Mouse (Mus musculus) embryo, embryonic 10 days (tissue): ENCODE data around the gene Aqp5.

Experiments used
- DNase-seq: peaks from one replicate; pipeline ENCODE4 v3.0.0-alpha.2; 2015; ENCODE audit warnings: low spot score

The Aqp5 gene

GRCm38 (mm10) chr15:99590429-99591084 is at the start of gene Aqp5:
Aqp5 (plus strand) TSS chr15:99590782.
- peak; percentile 54 for DNase-seq

- no peak for DNase-seq
Observed at GRCm38 (mm10) chr15:99544047-99544446, 46.5 kb upstream of the Aqp5 start.

- peak; percentile 45 for DNase-seq
Observed at GRCm38 (mm10) chr15:99546596-99546995, 44.0 kb upstream of the Aqp5 start.

- no peak for DNase-seq
Observed at GRCm38 (mm10) chr15:99547732-99548131, 42.9 kb upstream of the Aqp5 start.

- DNase-seq, result no peak
Observed at GRCm38 (mm10) chr15:99549901-99550300, 40.7 kb upstream of the Aqp5 start.

GRCm38 (mm10) chr15:99553767-99554166 is 36.8 kb upstream of the Aqp5 start:
- DNase-seq, result no peak

- no peak for DNase-seq
Observed at GRCm38 (mm10) chr15:99558947-99559346, 31.6 kb upstream of the Aqp5 start.

GRCm38 (mm10) chr15:99560246-99560645 is 30.3 kb upstream of the Aqp5 start:
- no peak for DNase-seq

- DNase-seq, result no peak
Observed at GRCm38 (mm10) chr15:99567371-99567770, 23.2 kb upstream of the Aqp5 start.

- DNase-seq, result no peak
Observed at GRCm38 (mm10) chr15:99568682-99569081, 21.9 kb upstream of the Aqp5 start.

- DNase-seq, result no peak
Observed at GRCm38 (mm10) chr15:99569123-99569522, 21.5 kb upstream of the Aqp5 start.

GRCm38 (mm10) chr15:99578802-99579485 is 11.6 kb upstream of the Aqp5 start, which contains the start of gene Aqp2:
Aqp2 (plus strand) TSS chr15:99579055.
- DNase-seq, result no peak

- DNase-seq, result peak; percentile 72
Observed at GRCm38 (mm10) chr15:99583463-99584344, 6.9 kb upstream of the Aqp5 start.

- DNase-seq, result peak; percentile 52
Observed at GRCm38 (mm10) chr15:99584407-99585202, 6.0 kb upstream of the Aqp5 start.

GRCm38 (mm10) chr15:99585741-99586140 is 4.8 kb upstream of the Aqp5 start:
- DNase-seq, result no peak

GRCm38 (mm10) chr15:99586525-99586924 is 4.1 kb upstream of the Aqp5 start:
- DNase-seq, result no peak

- no peak for DNase-seq
Observed at GRCm38 (mm10) chr15:99589237-99589636, 1.3 kb upstream of the Aqp5 start.

GRCm38 (mm10) chr15:99589704-99590103 is 878 bp upstream of the Aqp5 start:
- DNase-seq, result no peak

- DNase-seq, result no peak
Observed at GRCm38 (mm10) chr15:99592177-99592576, 1.6 kb downstream of the Aqp5 start.

GRCm38 (mm10) chr15:99592877-99593276 is 2.3 kb downstream of the Aqp5 start:
- DNase-seq, result no peak

GRCm38 (mm10) chr15:99594951-99595350 is 4.4 kb downstream of the Aqp5 start:
- DNase-seq, result no peak
